Mouse (Mus musculus): ENCODE results near the gene Parvb.

Gene Parvb

DNA sequence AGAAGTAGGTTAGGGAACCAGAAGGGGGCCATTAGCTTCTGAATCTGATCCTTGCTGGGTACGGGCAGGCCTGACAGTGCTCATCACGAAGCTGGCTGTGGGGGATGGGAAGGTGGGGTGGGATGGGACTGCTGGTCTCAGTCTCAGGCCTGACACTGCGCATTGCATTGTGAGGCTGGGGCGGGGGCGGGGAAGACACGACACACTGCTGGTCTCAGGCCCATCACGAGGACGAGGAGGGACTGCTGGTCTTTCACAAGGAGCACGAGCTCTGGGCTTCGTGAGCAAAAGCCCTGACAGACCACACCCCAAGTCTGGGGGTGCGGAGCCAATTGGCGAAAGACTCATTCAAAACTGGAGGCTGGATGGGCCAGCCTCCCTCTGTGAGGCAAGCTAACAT is 93.9 kb downstream of the Parvb start:
- no peak for DNase-seq (ENCODE audit: low spot score)

- no peak for DNase-seq (ENCODE audit: low spot score)
Observed at GRCm38 (mm10) chr15:84328870-84329269, 97.0 kb downstream of the Parvb start.

DNA sequence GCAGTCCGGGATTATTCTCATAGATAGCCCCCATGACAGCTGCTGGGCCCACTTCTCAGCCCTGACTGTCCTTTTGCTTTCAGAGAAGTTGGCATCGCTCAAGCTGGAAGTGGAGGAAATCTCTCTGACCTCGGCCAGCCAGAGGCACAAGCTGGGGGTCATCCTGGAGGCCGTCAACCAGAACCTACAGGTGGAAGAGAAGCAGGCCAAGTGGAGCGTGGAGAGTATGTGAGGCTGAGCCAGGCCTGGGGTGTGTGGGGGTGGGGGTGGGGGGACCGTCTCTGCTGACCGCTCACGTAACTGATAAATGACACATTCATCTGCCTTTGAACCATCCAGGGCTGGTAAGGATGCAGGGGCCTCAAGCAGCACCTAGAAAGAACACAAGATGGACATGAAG is 98.1 kb downstream of the Parvb start:
- no peak for DNase-seq (ENCODE audit: low spot score)

GRCm38 (mm10) chr15:84331066-84331612 is 99.3 kb downstream of the Parvb start:
- no peak for DNase-seq (ENCODE audit: low spot score)

DNA sequence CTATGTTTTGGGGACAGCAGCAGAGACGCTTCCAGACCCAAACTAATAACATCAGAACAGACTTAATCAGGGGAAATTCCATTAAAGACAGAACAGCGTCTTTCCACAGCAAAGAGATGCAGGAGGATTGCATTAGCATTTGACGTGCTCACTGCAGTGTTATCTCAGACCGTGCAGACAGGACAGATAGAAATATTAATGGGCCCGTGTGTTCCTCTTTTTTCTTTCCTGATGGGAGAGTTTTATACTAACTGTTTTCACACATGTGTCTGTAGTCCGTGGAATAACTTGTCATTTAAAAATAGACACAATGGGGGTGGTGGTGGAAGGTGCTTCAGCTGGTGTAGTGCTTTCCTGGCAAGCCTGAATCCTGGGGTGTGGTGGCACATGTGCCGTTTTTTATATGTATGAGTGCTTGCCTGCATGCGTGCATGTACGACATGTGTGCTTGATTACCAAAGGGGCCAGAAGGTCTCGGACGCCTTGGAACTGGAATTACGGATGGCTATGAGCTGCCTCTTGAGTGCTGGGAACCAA is 104.5 kb downstream of the Parvb start:
- DNase-seq (ENCODE audit: low spot score), result no peak

DNA sequence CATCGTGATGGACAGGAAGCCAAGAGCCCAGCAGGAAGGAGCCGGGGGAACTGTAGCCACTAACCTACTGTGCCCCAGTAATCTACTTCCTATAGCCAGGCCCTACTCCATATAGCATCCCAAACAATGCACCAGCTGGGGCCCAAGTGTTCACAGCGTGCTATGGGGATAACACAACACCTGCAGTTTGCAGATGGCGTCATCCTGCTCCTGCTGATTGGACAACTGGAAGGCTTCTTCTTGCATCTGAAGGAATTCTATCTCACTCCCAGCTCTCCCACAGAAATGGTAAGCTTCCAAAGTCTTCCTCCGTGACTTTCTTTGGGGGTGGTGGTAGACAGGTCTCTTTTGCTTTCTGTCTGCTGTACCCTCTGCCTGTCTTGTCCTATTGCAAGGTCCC is 105.8 kb downstream of the Parvb start:
- DNase-seq (ENCODE audit: low spot score), result no peak

- no peak for DNase-seq (ENCODE audit: low spot score)
Observed at GRCm38 (mm10) chr15:84340926-84341325, 109.1 kb downstream of the Parvb start.

- no peak for DNase-seq (ENCODE audit: low spot score)
Observed at GRCm38 (mm10) chr15:84348769-84349168, 116.9 kb downstream of the Parvb start.

- DNase-seq (ENCODE audit: low spot score), result peak; percentile 31
Observed at GRCm38 (mm10) chr15:84349915-84350738, 118.3 kb downstream of the Parvb start.

- DNase-seq (ENCODE audit: low spot score), result no peak
Observed at GRCm38 (mm10) chr15:84351342-84351741, 119.5 kb downstream of the Parvb start.

GRCm38 (mm10) chr15:84351915-84352844 is 120.3 kb downstream of the Parvb start:
- DNase-seq (ENCODE audit: low spot score), result no peak

DNA sequence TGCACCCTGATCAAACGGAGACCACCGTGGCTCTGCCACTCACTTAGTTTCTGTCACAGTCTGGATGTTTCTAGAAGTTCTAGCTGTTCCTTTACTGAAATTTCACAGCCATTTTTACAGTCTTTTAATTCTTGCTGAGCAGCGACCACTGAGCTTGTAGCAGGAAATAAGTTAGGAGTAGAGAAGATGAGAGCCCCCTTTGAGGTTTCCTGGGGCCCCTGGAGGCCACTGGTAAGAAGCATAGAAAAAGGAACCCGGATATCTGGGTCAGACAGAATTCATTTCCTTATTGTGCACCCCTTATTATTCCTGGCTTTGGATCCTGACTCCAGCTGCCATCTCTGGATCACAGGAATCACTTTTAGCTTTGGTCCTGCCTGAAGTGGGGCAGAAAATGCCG is 123.2 kb downstream of the Parvb start:
- DNase-seq (ENCODE audit: low spot score), result no peak

DNA sequence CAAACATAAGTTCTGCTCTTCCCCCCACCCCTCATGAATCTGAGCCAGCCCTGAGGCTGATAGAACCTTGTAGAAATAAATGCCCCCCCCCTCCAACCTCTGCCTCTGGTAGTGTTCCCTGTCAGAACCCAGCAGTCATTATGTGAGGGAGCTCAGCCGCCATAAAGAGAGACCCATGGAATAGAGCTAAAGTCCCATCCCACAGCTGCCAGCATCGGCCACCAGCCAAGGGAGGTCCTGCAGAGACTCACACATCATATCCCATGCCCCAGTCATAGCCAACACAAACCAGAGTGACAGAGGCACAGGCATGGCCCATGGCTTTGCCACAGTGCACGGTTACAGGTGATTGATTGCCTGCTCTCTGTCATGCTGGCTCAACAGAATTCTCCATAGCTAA is 132.9 kb downstream of the Parvb start:
- no peak for DNase-seq (ENCODE audit: low spot score)

Measured in yolk sac, embryonic 10.5 days (tissue).